Mouse (Mus musculus): ENCODE measurements around the gene Gm45233. TPM values are rescaled to one million over a fixed set of nuclear protein-coding genes. Genes with fewer than 3 reads are reported as not detected.

Gene Gm45233
- polyA plus RNA-seq, 1 experiment from 2014 or later = not detected

GRCm38 (mm10) chr7:43475706-43476105, 31.8 kb downstream of the Gm45233 start:
- Histone ChIP-seq H3K9ac (ENCODE audit: low read length) (no peak overlapping the region), H3K9me3 (ENCODE audit: control insufficient read depth, low read length) (no peaks in the 10 kb centered on the region), H3K27ac (ENCODE audit: low read depth, low read length) (no peak overlapping the region), H3K4me3 (ENCODE audit: low read depth, low read length) (no peak overlapping the region), H3K36me3 (ENCODE audit: control insufficient read depth, insufficient read depth, low read length) (no peaks in the 10 kb centered on the region), H3K4me1 (replicated peaks; ENCODE audit: control insufficient read depth, insufficient read depth, low read length) (0 out of 2 replicates have a peak, but pooled peaks cover 1% of the 10 kb centered on the region), H3K4me2 (ENCODE audit: low read depth, low read length, severe bottlenecking) (no peak overlapping the region), H3K27me3 (ENCODE audit: control insufficient read depth, insufficient read depth, low read length) (peaks cover 26% of the 10 kb centered on the region)
- peak; percentile 64 for DNase-seq (ENCODE audit: low spot score)
- ATAC-seq (replicated peaks; ENCODE audit: low FRiP score) = 0 out of 2 replicates have a peak, but pooled peaks have one; percentile 28
- WGBS = 9% methylated on average over 23 of the region's 23 CpGs

- ATAC-seq (replicated peaks; ENCODE audit: low FRiP score) (peak; percentile 42; the same call in 1 of the 2 replicates), DNase-seq (ENCODE audit: low spot score) (no peak)
- Histone ChIP-seq H3K4me1 (replicated peaks; ENCODE audit: control insufficient read depth, insufficient read depth, low read length) (0 out of 2 replicates have a peak, but pooled peaks cover 1% of the 10 kb centered on the region), H3K27ac (ENCODE audit: low read depth, low read length) (no peak overlapping the region), H3K36me3 (ENCODE audit: control insufficient read depth, insufficient read depth, low read length) (no peaks in the 10 kb centered on the region), H3K9me3 (ENCODE audit: control insufficient read depth, low read length) (no peaks in the 10 kb centered on the region), H3K4me3 (ENCODE audit: low read depth, low read length) (no peak overlapping the region), H3K4me2 (ENCODE audit: low read depth, low read length, severe bottlenecking) (no peak overlapping the region), H3K27me3 (ENCODE audit: control insufficient read depth, insufficient read depth, low read length) (peaks cover 26% of the 10 kb centered on the region), H3K9ac (ENCODE audit: low read length) (no peak overlapping the region)
- 6% methylated on average over 13 of the region's 13 CpGs for WGBS
These were observed 32.4 kb downstream of the Gm45233 start for GRCm38 (mm10) chr7:43476376-43476775.

GRCm38 (mm10) chr7:43481191-43481590, 37.3 kb downstream of the Gm45233 start:
- Histone ChIP-seq H3K36me3 (ENCODE audit: control insufficient read depth, insufficient read depth, low read length) (no peaks in the 10 kb centered on the region), H3K4me2 (ENCODE audit: low read depth, low read length, severe bottlenecking) (no peak overlapping the region), H3K27ac (ENCODE audit: low read depth, low read length) (no peak overlapping the region), H3K4me3 (ENCODE audit: low read depth, low read length) (no peak overlapping the region), H3K9ac (ENCODE audit: low read length) (no peak overlapping the region), H3K9me3 (ENCODE audit: control insufficient read depth, low read length) (no peaks in the 10 kb centered on the region), H3K27me3 (ENCODE audit: control insufficient read depth, insufficient read depth, low read length) (peaks cover 17% of the 10 kb centered on the region), H3K4me1 (replicated peaks; ENCODE audit: control insufficient read depth, insufficient read depth, low read length) (0 out of 2 replicates have a peak, but pooled peaks cover 3% of the 10 kb centered on the region)
- DNase-seq (ENCODE audit: low spot score) (no peak), ATAC-seq (replicated peaks; ENCODE audit: low FRiP score) (no peak)
- WGBS = 73% methylated on average over 3 of the region's 3 CpGs

- Histone ChIP-seq H3K27me3 (ENCODE audit: control insufficient read depth, insufficient read depth, low read length) (peaks cover 9% of the 10 kb centered on the region), H3K27ac (ENCODE audit: low read depth, low read length) (no peak overlapping the region), H3K9ac (ENCODE audit: low read length) (no peak overlapping the region), H3K9me3 (ENCODE audit: control insufficient read depth, low read length) (no peaks in the 10 kb centered on the region), H3K36me3 (ENCODE audit: control insufficient read depth, insufficient read depth, low read length) (no peaks in the 10 kb centered on the region), H3K4me3 (ENCODE audit: low read depth, low read length) (no peak overlapping the region), H3K4me1 (replicated peaks; ENCODE audit: control insufficient read depth, insufficient read depth, low read length) (0 out of 2 replicates have a peak, but pooled peaks cover 2% of the 10 kb centered on the region), H3K4me2 (ENCODE audit: low read depth, low read length, severe bottlenecking) (no peak overlapping the region)
- 49% methylated on average over 8 of the region's 8 CpGs for WGBS
- ATAC-seq (replicated peaks; ENCODE audit: low FRiP score) (peak; percentile 67), DNase-seq (ENCODE audit: low spot score) (no peak)
These were observed 38.3 kb downstream of the Gm45233 start for GRCm38 (mm10) chr7:43482090-43482716.

GRCm38 (mm10) chr7:43483236-43483635, 39.3 kb downstream of the Gm45233 start:
- Histone ChIP-seq H3K4me3 (ENCODE audit: low read depth, low read length) (no peak overlapping the region), H3K9ac (ENCODE audit: low read length) (no peak overlapping the region), H3K4me1 (replicated peaks; ENCODE audit: control insufficient read depth, insufficient read depth, low read length) (0 out of 2 replicates have a peak, but pooled peaks cover 2% of the 10 kb centered on the region), H3K36me3 (ENCODE audit: control insufficient read depth, insufficient read depth, low read length) (no peaks in the 10 kb centered on the region), H3K4me2 (ENCODE audit: low read depth, low read length, severe bottlenecking) (no peak overlapping the region), H3K27ac (ENCODE audit: low read depth, low read length) (no peak overlapping the region), H3K27me3 (ENCODE audit: control insufficient read depth, insufficient read depth, low read length) (no peaks in the 10 kb centered on the region), H3K9me3 (ENCODE audit: control insufficient read depth, low read length) (no peaks in the 10 kb centered on the region)
- 24% methylated on average over 10 of the region's 10 CpGs for WGBS
- no peak for ATAC-seq (replicated peaks; ENCODE audit: low FRiP score)
- DNase-seq (ENCODE audit: low spot score) = no peak

GRCm38 (mm10) chr7:43488646-43489045, 44.7 kb downstream of the Gm45233 start:
- DNase-seq (ENCODE audit: low spot score) (no peak), ATAC-seq (replicated peaks; ENCODE audit: low FRiP score) (no peak; the same call in 1 of the 2 replicates)
- WGBS = 55% methylated on average over 5 of the region's 5 CpGs
- peak overlapping the region; percentile 63; the same call in 1 of the 2 replicates for H3K4me3 ChIP-seq (ENCODE audit: low read depth, low read length)
- H3K27ac ChIP-seq (ENCODE audit: low read depth, low read length) = no peak overlapping the region
- H3K36me3 ChIP-seq (ENCODE audit: control insufficient read depth, insufficient read depth, low read length) = no peaks in the 10 kb centered on the region
- H3K4me2 ChIP-seq (ENCODE audit: low read depth, low read length, severe bottlenecking) = peak overlapping the region; percentile 78; the same call in 1 of the 2 replicates
- no peaks in the 10 kb centered on the region for H3K27me3 ChIP-seq (ENCODE audit: control insufficient read depth, insufficient read depth, low read length)
- H3K9ac ChIP-seq (ENCODE audit: low read length) = no peak overlapping the region
- peaks cover 3% of the 10 kb centered on the region; the same call in 1 of the 2 replicates for H3K4me1 ChIP-seq (replicated peaks; ENCODE audit: control insufficient read depth, insufficient read depth, low read length)
- H3K9me3 ChIP-seq (ENCODE audit: control insufficient read depth, low read length) = no peaks in the 10 kb centered on the region

- no peaks in the 10 kb centered on the region for H3K9me3 ChIP-seq (ENCODE audit: control insufficient read depth, low read length)
- DNase-seq (ENCODE audit: low spot score) (peak; percentile 68), ATAC-seq (replicated peaks; ENCODE audit: low FRiP score) (peak; percentile 66)
- peak within 1 kb of the TSS; percentile 57; the same call in 1 of the 2 replicates for H3K27ac ChIP-seq (ENCODE audit: low read depth, low read length)
- peaks cover 3% of the 10 kb centered on the region; the same call in 1 of the 2 replicates for H3K4me1 ChIP-seq (replicated peaks; ENCODE audit: control insufficient read depth, insufficient read depth, low read length)
- no peaks in the 10 kb centered on the region for H3K36me3 ChIP-seq (ENCODE audit: control insufficient read depth, insufficient read depth, low read length)
- no peaks in the 10 kb centered on the region for H3K27me3 ChIP-seq (ENCODE audit: control insufficient read depth, insufficient read depth, low read length)
- H3K9ac ChIP-seq (ENCODE audit: low read length) = peak within 1 kb of the TSS; percentile 78
- H3K4me3 ChIP-seq (ENCODE audit: low read depth, low read length) = peak within 1 kb of the TSS; percentile 63
- WGBS = under 1% methylated on average over 26 of the region's 41 CpGs
- H3K4me2 ChIP-seq (ENCODE audit: low read depth, low read length, severe bottlenecking) = peak within 1 kb of the TSS; percentile 78
These were observed 45.8 kb downstream of the Gm45233 start, which contains the start of gene Iglon5 for GRCm38 (mm10) chr7:43489631-43490125. TSS of gene Iglon5 (minus strand) at chr7:43490075.

GRCm38 (mm10) chr7:43490182-43490584, 46.3 kb downstream of the Gm45233 start:
- Histone ChIP-seq H3K27ac (ENCODE audit: low read depth, low read length) (peak overlapping the region; percentile 57; the same call in 1 of the 2 replicates), H3K27me3 (ENCODE audit: control insufficient read depth, insufficient read depth, low read length) (no peaks in the 10 kb centered on the region), H3K4me1 (replicated peaks; ENCODE audit: control insufficient read depth, insufficient read depth, low read length) (peaks cover 3% of the 10 kb centered on the region; the same call in 1 of the 2 replicates), H3K4me3 (ENCODE audit: low read depth, low read length) (peak overlapping the region; percentile 63), H3K36me3 (ENCODE audit: control insufficient read depth, insufficient read depth, low read length) (no peaks in the 10 kb centered on the region), H3K9ac (ENCODE audit: low read length) (peak overlapping the region; percentile 78), H3K9me3 (ENCODE audit: control insufficient read depth, low read length) (no peaks in the 10 kb centered on the region), H3K4me2 (ENCODE audit: low read depth, low read length, severe bottlenecking) (peak overlapping the region; percentile 78)
- peak; percentile 94 for ATAC-seq (replicated peaks; ENCODE audit: low FRiP score)
- 0% methylated on average over 11 of the region's 13 CpGs for WGBS
- peak; percentile 94 for DNase-seq (ENCODE audit: low spot score)
